Mouse (Mus musculus) G1E (cell line): ENCODE data around the gene Tcaf3.

ENCODE experiments used
- CTCF ChIP-seq: IDR thresholded peaks from 2 replicates; pipeline ENCODE4 v1.5.1; 2012; ENCODE audit warnings: low read depth, low read length, inconsistent platforms, mixed read lengths
- GATA1 ChIP-seq: IDR thresholded peaks from 2 replicates; pipeline ENCODE4 v1.6.1; 2012; ENCODE audit warnings: borderline replicate concordance, low read length, inconsistent platforms, mixed read lengths
- GATA2 ChIP-seq: IDR thresholded peaks from 2 replicates; pipeline ENCODE4 v1.6.1; 2012; ENCODE audit warnings: low read depth, low read length, inconsistent platforms, borderline replicate concordance

GRCm38 (mm10) chr6:42546180-42546579 lies 51.3 kb downstream of the Tcaf3 start:
- TF ChIP-seq CTCF (no peak), GATA2 (no peak), GATA1 (no peak)
